Mouse (Mus musculus): ENCODE measurements around the gene Rplp2. TPM values are rescaled to one million over a fixed set of nuclear protein-coding genes. Genes with fewer than 3 reads are reported as not detected.

Rplp2 gene
- polyA plus RNA-seq, 1 experiment from 2014 or later, result 1,341 TPM

DNA sequence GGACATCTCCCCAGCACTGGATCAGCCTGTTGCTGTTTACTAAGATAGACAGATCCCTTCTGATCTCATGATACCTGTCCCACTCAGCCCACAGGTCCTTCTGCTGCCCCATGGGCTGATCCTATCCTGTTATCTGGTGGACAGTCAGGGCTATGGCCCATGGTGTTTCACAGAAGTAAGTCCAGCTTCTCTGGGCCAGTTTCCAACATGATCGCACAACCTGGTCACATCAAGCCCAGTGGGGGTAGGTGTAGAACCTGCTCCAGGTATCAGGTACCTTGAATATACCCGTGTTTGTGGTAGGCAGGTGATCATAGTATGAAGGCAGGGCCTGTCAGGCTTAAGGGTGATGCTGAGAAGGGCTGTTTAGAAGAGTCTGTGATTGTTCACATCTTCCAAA is 48.2 kb downstream of the Rplp2 start:
- no peak overlapping the region for H3K27ac ChIP-seq
- no peaks in the 10 kb centered on the region for H3K4me1 ChIP-seq
- H3K27me3 ChIP-seq, result no peaks in the 10 kb centered on the region
- H3K4me2 ChIP-seq, result no peak overlapping the region
- ATAC-seq (ENCODE audit: insufficient number of reproducible peaks, low FRiP score, low TSS enrichment, low read depth), result no peak
- H3K4me3 ChIP-seq, result no peak overlapping the region
- no peak overlapping the region for H3K9ac ChIP-seq
- H3K36me3 ChIP-seq, result peaks cover 47% of the 10 kb centered on the region
- 83% methylated on average over 2 of the region's 2 CpGs for WGBS
- no peaks in the 10 kb centered on the region for H3K9me3 ChIP-seq

DNA sequence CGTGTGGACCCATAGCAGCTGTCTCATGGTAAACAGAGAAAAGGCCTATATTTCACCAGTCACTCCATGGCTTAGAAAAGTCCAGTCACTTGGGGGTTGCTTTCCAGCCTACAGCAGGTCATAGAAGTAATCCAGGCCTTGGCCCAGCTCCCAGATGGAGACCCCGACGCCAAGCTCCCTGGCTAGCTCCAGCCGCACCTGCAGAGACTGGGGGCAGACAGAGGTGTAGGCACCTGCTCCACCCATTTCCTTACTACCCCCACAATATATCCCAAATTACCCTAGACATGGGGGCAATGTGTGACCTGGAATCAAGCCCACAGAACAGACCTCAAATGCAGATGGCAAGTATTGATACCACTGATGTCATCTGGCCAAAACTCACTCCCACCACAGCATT is 48.8 kb downstream of the Rplp2 start:
- Histone ChIP-seq H3K27me3 (no peaks in the 10 kb centered on the region), H3K36me3 (peaks cover 46% of the 10 kb centered on the region), H3K4me3 (no peak overlapping the region), H3K4me2 (no peak overlapping the region), H3K27ac (no peak overlapping the region), H3K9me3 (no peaks in the 10 kb centered on the region), H3K9ac (no peak overlapping the region), H3K4me1 (no peaks in the 10 kb centered on the region)
- 81% methylated on average over 4 of the region's 4 CpGs for WGBS
- no peak for ATAC-seq (ENCODE audit: insufficient number of reproducible peaks, low FRiP score, low TSS enrichment, low read depth)

DNA sequence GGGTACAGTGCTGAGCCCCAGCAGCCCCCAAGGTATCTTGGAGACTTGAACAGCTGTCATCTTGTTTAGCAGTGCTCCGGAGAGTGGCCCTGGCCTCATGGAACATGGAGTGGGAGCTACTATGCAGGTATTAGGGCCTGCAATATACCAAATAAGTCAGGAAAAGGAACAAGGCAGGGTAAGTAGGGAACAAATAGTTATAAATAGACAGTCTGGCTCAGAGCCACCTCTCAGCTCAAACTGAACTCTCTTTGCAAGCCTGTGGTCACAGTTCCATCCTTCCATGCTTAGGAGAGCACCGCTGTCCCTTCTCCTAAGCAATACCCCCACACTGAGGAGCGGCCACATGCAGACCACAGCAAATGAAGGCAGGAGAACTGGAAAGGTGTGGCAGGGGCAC is 50.4 kb downstream of the Rplp2 start:
- Histone ChIP-seq H3K4me1 (no peaks in the 10 kb centered on the region), H3K9ac (no peak overlapping the region), H3K36me3 (peaks cover 46% of the 10 kb centered on the region), H3K27me3 (no peaks in the 10 kb centered on the region), H3K9me3 (no peaks in the 10 kb centered on the region), H3K4me2 (no peak overlapping the region), H3K27ac (no peak overlapping the region), H3K4me3 (no peak overlapping the region)
- ATAC-seq (ENCODE audit: insufficient number of reproducible peaks, low FRiP score, low TSS enrichment, low read depth), result no peak
- 91% methylated on average over 3 of the region's 3 CpGs for WGBS

Other genes starting within 250 kb of the Rplp2 start
- gene Lmntd2, start 233.3 kb upstream of the Rplp2 start, polyA plus RNA-seq (2015; fragmentation: Nextera tagmentation; extraction: Ambion mirVana), result 1.7 and 2.2 TPM in 2 replicates
- gene Rassf7, start 231.5 kb upstream of the Rplp2 start, polyA plus RNA-seq (2015; fragmentation: Nextera tagmentation; extraction: Ambion mirVana), result 56.1 and 58.6 TPM in 2 replicates
- 64.3 and 68.9 TPM in 2 replicates for gene Phrf1, start 218.6 kb upstream of the Rplp2 start, polyA plus RNA-seq (2015; fragmentation: Nextera tagmentation; extraction: Ambion mirVana)
- 3.1 and 3.4 TPM in 2 replicates for gene Irf7, start 180.9 kb upstream of the Rplp2 start, polyA plus RNA-seq (2015; fragmentation: Nextera tagmentation; extraction: Ambion mirVana)
- 0.19 and 0.29 TPM in 2 replicates for gene Cdhr5, start 170.6 kb upstream of the Rplp2 start, polyA plus RNA-seq (2015; fragmentation: Nextera tagmentation; extraction: Ambion mirVana)
- 11.3 and 16.5 TPM in 2 replicates for gene Sct, start 168.2 kb upstream of the Rplp2 start, polyA plus RNA-seq (2015; fragmentation: Nextera tagmentation; extraction: Ambion mirVana)
- gene Drd4, start 155.4 kb upstream of the Rplp2 start, polyA plus RNA-seq (2015; fragmentation: Nextera tagmentation; extraction: Ambion mirVana), result 1.5 TPM in 2 replicates
- 68.6 and 70.8 TPM in 2 replicates for gene Deaf1, start 119.7 kb upstream of the Rplp2 start, polyA plus RNA-seq (2015; fragmentation: Nextera tagmentation; extraction: Ambion mirVana)
- gene Tmem80, start 119.6 kb upstream of the Rplp2 start, polyA plus RNA-seq (2015; fragmentation: Nextera tagmentation; extraction: Ambion mirVana), result 35.9 and 38.5 TPM in 2 replicates
- 42.7 and 43.9 TPM in 2 replicates for gene Eps8l2, start 108.5 kb upstream of the Rplp2 start, polyA plus RNA-seq (2015; fragmentation: Nextera tagmentation; extraction: Ambion mirVana)
- gene Taldo1, start 55.2 kb upstream of the Rplp2 start, polyA plus RNA-seq (2015; fragmentation: Nextera tagmentation; extraction: Ambion mirVana), result 272 and 290 TPM in 2 replicates
- gene Gatd1, start 33.2 kb upstream of the Rplp2 start, polyA plus RNA-seq (2015; fragmentation: Nextera tagmentation; extraction: Ambion mirVana), result 62.8 and 62.9 TPM in 2 replicates
- 1.1 and 1.9 TPM in 2 replicates for gene Cend1, start 17.9 kb upstream of the Rplp2 start, polyA plus RNA-seq (2015; fragmentation: Nextera tagmentation; extraction: Ambion mirVana)
- 28.8 and 29.5 TPM in 2 replicates for gene Slc25a22, start 9.5 kb upstream of the Rplp2 start, polyA plus RNA-seq (2015; fragmentation: Nextera tagmentation; extraction: Ambion mirVana)
- gene Pidd1, start 3.3 kb upstream of the Rplp2 start, polyA plus RNA-seq (2015; fragmentation: Nextera tagmentation; extraction: Ambion mirVana), result 8.8 and 9.8 TPM in 2 replicates
- 16.9 and 23.6 TPM in 2 replicates for gene Pnpla2, start 7.8 kb downstream of the Rplp2 start, polyA plus RNA-seq (2015; fragmentation: Nextera tagmentation; extraction: Ambion mirVana)
- gene Cracr2b, start 13.7 kb downstream of the Rplp2 start, polyA plus RNA-seq (2015; fragmentation: Nextera tagmentation; extraction: Ambion mirVana), result 16.4 and 21.6 TPM in 2 replicates
- 14.2 and 20.6 TPM in 2 replicates for gene Cd151, start 20.0 kb downstream of the Rplp2 start, polyA plus RNA-seq (2015; fragmentation: Nextera tagmentation; extraction: Ambion mirVana)
- 54.7 and 57.5 TPM in 2 replicates for gene Polr2l, start 27.8 kb downstream of the Rplp2 start, polyA plus RNA-seq (2015; fragmentation: Nextera tagmentation; extraction: Ambion mirVana)
- 71.4 and 79.1 TPM in 2 replicates for gene Tspan4, start 27.9 kb downstream of the Rplp2 start, polyA plus RNA-seq (2015; fragmentation: Nextera tagmentation; extraction: Ambion mirVana)
- gene Chid1, start 92.5 kb downstream of the Rplp2 start, polyA plus RNA-seq (2015; fragmentation: Nextera tagmentation; extraction: Ambion mirVana), result 44.0 and 49.7 TPM in 2 replicates
- gene Ap2a2, start 114.8 kb downstream of the Rplp2 start, polyA plus RNA-seq (2015; fragmentation: Nextera tagmentation; extraction: Ambion mirVana), result 84.6 and 86.3 TPM in 2 replicates
- gene Muc6, start 207.9 kb downstream of the Rplp2 start, polyA plus RNA-seq (2015; fragmentation: Nextera tagmentation; extraction: Ambion mirVana), result 0.22 and 0.26 TPM in 2 replicates
- gene Muc2, start 243.0 kb downstream of the Rplp2 start, polyA plus RNA-seq (2015; fragmentation: Nextera tagmentation; extraction: Ambion mirVana), result 0.19 and 0.26 TPM in 2 replicates

Data from limb, embryonic 15.5 days (tissue).